Mouse (Mus musculus): ENCODE data around the gene Wnt9a. TPM values are rescaled to one million over a fixed set of nuclear protein-coding genes. Genes with fewer than 3 reads are reported as not detected.

Gene Wnt9a
- total RNA-seq (2021), result 1 to 10 TPM; 5.6 to 6.6 TPM

DNA sequence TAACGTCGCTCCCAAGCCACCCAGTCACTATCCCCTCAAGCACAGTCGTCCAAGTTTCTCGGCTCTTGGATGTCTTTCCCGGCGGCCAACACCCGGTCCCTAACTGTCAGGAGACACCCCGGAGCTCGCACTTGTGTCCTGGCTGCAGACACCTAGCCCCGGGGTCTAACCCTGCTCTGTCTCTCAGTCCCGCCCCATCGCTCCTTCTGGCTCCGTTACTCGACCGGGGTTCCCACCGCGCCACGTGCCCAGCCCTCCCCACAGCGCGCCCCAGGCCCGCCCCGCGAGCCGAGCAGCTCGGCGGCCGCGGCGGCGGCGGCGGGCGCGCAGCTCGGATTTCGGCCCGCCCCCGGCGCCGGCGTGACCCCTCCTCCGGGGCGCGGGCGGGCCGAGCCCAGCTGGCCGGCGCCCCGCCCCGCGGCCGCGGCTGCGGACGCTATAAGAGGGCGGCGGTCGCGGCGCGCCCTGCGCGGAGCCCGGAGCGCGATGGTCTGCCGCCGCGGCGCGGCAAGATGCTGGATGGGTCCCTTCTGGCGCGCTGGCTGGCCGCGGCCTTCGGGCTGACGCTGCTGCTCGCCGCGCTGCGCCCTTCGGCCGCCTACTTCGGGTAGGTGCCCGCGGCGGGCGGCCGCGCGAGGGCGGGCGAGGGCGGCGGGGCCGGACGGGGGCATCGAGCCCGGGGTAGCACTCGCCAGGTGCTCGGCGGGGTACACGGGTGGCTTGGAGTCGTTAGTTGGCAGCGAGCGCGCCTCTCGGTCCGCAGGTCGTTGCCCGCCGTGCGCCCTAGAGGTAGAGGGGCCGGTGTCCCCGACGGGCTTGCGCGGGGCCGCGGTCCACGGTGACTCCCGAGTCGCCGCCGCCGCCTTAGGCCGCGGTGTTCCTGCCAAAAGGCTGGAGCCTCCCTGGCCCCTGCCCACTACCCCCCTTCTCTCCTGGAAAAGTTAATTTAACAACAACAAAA, at the start of gene Wnt9a:
TSS of gene Wnt9a (plus strand) at position 468 of the 961 bp plus-strand sequence.
- intact Hi-C loops (cut with DNase I), result loop anchor here (1.0 to 5.0 kb wide), 2 partner anchors 61 to 177 kb away; no protein-coding TSS in a partner anchor
- peak; percentile 51 for DNase-seq (ENCODE audit: low spot score)

DNA sequence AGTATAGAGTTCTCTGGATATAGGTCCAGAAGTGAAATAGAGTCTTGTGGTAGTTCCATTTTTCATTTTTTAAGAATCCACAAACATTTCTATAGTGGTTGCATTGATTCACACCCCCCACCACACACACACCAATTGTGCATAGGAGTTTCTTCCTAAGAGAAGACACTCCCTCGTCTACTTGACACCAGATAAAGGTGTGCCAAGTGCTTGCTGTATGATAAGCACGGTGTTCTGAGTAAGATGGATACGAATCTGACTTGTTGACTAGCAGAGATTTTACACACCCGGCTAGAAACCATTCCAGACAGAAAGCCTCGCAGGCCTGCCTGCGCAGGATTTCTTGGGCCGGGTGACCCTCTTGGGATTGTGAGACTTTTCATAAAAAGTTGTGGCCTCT, 47.1 kb upstream of the Wnt9a start:
- intact Hi-C loops (cut with DNase I), result no loop called here
- DNase-seq (ENCODE audit: low spot score), result no peak

DNA sequence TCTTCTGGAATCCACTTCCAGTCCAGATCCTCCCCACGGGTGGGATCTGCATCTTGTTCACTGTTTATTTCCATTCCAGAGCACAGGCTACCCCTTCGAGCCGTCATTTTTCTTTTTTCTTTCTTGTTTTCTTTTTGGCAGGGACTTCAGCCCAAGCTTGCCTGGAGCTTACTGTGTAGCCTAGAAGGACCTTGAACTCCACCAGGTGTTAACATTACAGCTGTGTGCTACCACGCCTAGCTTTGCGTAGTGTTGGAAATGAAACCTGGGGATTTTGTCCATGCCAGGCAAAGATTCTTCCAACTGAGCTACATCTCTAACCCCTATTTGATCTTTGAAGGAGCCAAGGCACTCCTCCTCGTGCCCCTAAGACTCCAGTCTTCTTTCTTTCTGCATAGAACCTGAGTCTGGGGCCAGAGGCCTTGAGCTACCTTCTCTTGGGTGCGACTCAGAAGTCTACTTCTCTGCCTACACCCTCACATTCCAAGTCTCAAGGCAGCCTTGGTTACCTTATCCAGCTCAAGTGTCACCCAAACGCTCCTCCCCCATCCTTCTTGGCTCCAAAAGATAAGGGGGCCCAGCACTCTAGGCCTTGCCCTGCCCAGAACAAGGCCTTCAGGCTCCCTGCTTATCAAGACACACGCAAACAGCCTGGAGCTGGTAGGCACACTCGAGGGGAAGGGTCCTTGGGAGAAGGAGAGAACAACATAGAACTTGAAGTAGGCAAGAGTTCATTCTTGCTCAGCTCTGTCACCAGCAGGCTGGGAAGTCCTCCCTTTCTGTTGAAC, 45.8 kb upstream of the Wnt9a start:
- no peak for DNase-seq (ENCODE audit: low spot score)
- intact Hi-C loops (cut with DNase I), result no loop called here

DNA sequence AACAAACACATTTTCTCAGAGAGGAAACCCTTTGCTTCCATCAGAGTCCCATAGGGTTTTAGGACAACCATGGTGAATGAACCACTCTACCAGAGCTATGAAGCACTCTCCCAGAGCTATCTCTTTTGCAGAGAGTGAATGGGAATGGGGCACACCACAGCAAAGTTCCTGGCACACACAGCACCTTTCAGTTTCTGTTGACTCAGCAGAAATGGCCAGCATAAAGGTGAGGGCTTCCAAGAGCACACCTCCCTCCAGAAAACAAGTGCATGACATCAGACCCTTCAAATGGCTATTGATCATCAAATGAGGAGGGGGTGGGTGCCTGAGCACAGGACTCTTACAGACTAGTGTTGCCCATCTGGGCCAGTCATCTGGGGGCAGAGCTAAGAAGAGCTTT, 44.4 kb upstream of the Wnt9a start:
- DNase-seq (ENCODE audit: low spot score), result no peak
- intact Hi-C loops (cut with DNase I), result no loop called here

DNA sequence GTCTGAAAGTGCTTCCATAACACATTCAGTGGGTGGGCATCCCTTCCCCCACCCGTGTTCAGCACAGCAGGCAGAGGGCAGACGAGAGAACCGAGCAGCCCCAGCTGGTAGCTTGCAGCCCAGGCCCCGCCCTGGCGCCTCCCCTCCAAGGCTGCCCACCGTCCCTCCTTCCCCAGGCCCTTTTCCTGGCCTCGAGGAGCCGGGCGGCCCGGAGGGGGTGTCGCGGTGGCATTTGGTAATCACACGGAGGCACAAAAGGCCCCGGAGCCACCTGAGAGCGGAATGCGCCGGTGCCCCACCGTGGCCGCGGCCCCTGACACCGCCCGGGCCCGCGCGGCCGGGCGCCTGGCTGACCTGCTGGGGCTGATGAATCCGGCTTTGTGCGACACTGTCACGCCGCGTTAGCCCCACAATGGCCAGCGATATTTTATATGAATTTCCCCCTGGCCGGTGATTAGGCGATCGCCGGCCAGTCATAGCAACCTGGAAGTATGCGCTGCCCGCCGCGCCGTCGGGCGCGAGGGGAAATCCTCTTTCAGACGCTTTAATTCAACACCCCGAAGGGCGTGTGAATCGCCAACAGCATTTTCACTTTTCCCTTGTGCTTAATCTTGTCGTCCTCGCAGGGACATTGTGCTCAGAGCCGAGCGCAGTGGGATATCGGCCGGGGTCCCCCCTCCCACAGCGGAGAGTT, 42.7 kb upstream of the Wnt9a start:
- intact Hi-C loops (cut with DNase I), result no loop called here
- DNase-seq (ENCODE audit: low spot score), result no peak

DNA sequence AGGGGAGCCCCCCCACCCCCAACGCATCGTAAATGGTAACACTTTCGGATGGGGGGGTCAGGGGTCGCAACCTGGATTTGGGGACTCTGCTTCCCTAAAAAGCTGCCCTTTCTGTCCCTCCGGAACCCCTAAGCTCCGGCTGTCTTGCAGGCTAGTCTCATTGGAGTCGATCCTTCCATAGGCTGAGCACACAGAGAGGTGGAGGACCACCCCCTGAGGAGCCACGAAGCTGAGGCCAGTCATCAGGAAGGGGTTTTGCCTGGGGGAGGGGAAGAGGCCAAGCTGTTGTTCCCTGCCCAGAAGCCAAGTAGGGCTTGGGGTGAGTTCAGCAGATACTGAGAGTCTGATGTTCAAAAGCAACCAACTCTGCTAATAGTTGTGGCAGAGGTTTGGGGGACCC, 42.1 kb upstream of the Wnt9a start:
- DNase-seq (ENCODE audit: low spot score), result no peak
- intact Hi-C loops (cut with DNase I), result no loop called here

DNA sequence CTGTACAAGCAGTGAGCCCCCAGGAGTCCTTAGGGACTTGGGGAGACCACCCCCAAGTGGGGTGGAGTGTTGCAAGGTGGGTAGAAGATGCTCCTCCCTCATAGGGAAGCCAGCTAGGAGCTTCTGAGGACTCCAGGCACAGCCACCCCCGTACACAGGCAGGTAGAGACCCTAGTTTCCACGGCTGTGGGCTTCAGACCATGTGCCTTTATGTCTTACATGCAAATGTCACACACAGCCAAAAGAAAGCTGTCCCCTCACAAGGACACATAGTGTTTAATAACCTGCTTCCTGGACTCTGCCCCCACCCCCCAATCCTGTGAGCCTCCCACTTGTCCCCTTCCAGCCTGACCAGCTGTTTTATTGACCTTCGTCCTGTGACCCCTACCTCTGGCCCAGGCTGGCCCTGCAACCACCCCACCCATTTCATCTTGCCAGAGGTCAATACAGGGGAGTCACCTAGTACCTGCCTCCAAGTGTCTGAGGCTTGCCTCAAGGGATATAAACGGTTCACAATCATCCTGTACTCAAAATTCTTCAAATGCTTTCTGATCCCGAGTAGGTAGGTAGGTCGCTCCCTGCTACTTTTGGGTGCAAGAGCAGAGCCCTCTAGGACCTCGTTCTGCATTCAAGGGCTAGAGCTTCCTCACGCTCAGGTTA, 41.4 kb upstream of the Wnt9a start:
- no peak for DNase-seq (ENCODE audit: low spot score)
- intact Hi-C loops (cut with DNase I), result no loop called here

DNA sequence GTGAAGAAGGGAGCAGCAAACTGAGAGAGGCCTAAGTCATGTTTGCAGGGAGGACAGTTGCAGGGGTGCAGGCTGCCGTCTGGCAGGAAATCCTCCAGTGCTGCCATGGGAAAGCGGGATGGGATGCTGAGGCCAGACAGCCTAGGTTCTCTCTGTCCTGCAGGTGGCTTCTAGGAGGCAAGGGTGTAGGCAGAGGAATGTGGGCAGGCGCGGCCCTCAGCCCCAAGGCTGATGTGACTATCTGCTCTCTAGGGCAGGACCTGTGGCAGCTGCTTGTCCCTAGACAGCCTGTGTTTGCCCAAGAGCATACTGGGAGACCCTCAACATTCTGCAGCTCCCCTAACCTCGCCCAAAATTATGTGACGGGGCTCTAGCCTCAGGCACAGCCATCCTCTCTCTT, 40.0 kb upstream of the Wnt9a start:
- intact Hi-C loops (cut with DNase I), result no loop called here
- no peak for DNase-seq (ENCODE audit: low spot score)

DNA sequence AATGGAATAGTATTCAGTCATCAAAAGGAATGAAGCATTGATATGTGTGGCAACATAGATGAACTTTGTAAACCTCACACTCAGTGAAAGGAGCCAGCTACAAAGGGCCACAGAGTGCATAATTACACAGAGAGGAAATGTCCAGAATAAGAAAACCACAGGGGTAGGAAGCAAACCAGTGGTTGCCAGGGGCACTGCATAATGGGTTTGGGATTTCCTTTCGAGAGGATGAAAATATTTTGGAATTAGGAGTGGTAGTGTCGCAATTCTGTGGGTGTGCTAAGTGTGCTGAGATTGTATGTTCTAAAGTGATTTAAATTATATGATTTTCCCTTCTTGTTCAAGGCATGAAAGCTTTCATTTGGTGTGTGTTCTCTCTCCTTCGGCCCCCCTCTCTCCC, 32.5 kb upstream of the Wnt9a start:
- no peak for DNase-seq (ENCODE audit: low spot score)
- intact Hi-C loops (cut with DNase I), result no loop called here

DNA sequence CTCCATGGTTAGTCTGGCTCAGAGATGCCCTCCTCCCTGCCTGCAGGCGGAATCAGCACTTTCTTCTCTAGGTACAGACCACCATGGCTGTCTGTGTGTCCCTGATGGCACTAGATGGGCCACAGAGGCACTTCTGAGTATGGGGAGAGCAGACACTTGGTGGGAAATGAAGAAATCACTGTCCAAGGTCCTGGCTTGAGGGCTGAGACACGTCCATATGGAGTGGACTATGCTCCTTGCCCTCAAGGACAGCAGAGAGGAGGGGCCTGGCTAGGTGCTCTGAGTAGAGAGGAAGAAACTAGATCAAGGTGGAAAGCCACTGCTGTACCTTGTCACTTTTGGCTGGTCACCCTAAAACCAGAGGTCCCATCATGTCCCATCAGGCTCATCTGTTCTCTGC, 29.9 kb upstream of the Wnt9a start:
- DNase-seq (ENCODE audit: low spot score), result no peak
- intact Hi-C loops (cut with DNase I), result no loop called here

DNA sequence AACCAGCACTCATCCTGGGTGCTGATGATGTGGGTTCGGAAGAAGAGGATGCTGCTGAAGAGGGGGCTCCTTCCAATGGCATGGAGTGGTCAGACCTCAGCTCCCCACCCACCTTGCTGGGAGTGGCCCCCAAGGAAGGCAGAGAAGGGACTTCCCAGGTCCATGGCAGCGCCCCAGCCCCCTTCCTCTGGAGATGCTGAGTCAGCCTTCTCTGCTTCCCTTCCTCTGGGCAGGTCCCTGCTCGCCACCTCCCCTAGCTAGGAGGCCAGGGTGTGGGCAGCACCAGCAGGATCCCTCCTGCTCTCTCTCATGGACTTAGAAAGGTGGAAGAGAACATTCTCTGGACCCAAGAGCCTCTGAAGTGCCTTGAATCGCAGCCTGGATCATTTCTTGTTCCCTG, 28.7 kb upstream of the Wnt9a start:
- intact Hi-C loops (cut with DNase I), result no loop called here
- DNase-seq (ENCODE audit: low spot score), result no peak

DNA sequence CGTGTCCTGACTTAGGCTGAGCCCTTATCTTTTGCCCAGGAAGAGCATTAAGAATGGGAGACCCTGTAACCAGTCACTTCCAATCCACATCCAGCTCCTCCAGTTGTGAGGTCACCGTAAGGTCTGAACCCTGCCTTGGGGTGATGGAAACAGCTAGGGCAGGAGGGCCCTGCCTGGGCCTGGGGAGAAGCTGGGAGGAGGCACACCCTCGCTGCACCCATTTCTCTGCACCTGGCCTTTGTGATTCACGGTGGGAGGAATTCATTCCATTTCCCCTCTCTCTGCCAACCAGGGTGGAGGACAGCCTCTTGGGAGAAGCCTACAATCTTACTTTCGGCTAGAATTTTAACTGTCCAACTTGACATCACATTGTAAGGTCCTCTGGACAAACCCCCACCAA, 24.6 kb upstream of the Wnt9a start:
- DNase-seq (ENCODE audit: low spot score), result no peak
- intact Hi-C loops (cut with DNase I), result no loop called here

DNA sequence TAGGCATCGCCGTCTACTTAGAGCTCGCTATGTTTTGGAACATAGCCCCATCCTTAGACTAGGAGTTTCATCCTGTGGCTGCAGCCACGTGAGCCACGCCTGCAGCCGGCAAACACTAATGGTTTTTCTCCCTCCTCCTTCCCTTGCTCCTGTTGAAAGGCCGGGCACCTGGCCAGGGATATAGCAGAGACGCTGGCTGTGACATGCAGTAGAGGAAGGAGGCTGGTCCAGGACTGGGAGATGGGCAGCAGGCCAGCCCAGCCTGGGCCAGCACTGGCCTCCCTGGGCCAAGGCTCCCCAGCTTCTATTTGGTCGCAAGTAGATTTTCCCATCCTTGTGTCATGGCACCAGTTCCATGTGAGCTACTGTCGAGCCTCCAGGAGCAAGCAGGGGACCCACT, 23.8 kb upstream of the Wnt9a start:
- intact Hi-C loops (cut with DNase I), result no loop called here

DNA sequence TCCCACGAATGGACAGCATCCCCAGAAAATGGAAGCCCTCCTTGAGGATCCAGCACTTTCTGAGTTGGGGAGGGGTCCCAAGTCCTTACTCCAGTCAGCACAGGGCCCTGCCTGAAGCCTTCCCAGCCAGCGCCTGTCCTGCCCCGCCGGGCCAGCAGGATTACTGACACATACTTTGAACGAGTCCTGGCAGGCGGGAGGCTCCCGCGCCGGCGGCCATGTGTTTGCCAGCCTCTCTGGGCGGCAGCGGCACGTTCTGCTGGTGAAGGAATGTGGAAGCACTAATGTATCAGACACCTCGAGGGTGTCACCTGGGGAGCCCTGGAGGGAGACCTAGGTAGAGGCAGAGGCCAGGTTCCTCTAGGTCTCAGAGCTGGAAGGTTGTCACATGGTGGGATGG, 22.6 kb upstream of the Wnt9a start:
- intact Hi-C loops (cut with DNase I), result no loop called here
- no peak for DNase-seq (ENCODE audit: low spot score)

More for the DNA sequence above, 23.8 kb upstream of the Wnt9a start:
- peak; percentile 26 for DNase-seq (ENCODE audit: low spot score)

DNA sequence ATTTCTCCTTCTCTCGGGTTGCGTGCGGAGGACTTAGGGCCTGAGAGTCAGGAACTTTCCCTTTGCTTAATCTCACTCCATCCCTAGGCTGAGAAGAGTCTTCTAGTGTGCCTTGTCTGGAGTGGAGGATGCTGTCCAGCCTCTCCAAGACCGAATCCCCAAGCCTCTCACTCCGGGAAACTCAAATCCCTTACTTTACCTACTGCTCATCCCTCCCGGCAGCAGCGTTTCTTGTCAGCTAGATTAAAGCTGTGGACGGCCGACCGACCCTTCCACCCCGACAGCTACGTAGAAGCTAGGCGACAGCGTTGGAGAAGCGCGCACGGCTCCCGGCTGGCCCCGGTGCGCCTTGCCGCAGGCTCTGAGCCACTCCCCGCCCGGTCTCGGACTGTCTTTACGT, 17.0 kb upstream of the Wnt9a start:
- DNase-seq (ENCODE audit: low spot score), result no peak
- intact Hi-C loops (cut with DNase I), result loop anchor here (10.0 kb wide), 1 partner anchor 355 kb away; the partner anchor contains the start of gene Rnf187

DNA sequence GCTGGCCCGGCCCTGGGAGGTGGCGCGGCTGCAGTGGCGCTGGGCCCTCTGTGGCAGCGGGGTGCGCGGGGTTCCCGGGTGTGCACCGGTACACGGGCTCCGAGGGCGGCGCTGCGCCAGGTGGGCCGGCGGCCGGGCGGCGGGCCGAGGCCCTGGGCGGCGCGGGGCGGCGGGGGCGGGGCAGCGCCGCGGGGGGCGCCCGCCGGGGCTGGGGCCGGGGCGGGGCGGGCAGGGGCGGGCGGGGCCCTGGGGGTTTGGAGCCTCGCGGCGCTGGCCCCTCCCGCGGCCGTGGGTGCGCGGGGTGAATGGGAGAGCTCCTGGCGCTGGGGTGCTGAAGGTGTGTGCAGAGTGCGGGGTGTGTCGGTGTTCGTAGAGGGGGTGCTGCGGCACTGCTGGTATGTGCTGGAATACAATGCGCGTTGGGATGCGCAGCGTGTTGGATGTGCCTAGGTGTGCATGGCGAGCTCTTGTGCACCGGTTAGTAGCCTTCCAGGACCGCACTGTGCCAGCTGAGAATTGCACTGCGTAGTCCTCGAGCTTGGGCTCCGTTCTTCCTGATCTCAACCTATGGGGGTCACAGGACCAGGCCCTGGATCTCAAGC, 15.9 kb upstream of the Wnt9a start, which contains the start of gene Wnt3a:
TSS of gene Wnt3a (minus strand) at position 51 of the 602 bp plus-strand sequence.
- no peak for DNase-seq (ENCODE audit: low spot score)
- intact Hi-C loops (cut with DNase I), result loop anchor here (10.0 kb wide), 1 partner anchor 356 kb away; the partner anchor contains the start of gene Rnf187

DNA sequence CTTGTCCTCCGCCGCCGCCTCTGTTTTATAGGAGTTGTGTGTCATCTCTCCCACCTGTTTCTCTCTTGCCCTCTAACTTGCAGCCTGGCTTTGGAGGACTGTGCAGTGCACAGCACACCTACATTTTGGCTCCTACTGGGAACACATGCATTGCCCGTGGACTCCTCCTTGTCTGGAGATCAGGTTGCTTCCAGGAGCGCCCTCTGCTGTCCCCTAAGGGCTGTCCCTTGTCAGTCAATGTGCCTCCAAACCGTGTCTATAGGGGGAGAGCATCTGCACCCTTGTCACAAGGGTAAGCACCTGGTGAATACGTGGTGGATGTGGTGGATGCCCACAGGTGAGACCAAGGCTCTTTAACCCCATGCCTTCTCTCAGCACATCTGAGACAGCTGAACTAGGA, 13.1 kb upstream of the Wnt9a start:
- DNase-seq (ENCODE audit: low spot score), result no peak
- intact Hi-C loops (cut with DNase I), result loop anchor here (2.0 to 10.0 kb wide), 3 partner anchors 57 to 359 kb away; partner anchors contain the start of gene Rnf187

DNA sequence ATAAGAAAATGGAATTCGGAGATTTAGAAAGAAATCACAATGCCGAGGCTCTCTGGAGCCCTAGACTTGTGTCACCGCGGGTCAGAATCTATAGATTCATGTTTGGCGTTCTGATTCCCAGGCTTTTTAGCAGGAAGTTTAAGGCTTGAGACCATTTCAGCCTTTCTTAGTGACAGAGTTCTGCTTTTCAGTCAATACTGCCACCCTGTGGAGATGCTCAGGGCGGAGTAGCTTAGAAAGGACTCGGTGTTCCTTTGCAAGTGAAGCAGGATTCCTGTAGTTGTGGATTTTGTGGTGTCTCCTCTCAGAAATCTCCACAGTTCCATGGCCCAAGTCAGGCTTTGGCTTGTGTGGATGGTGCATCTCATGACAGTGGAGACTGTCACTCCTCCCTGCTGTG, 8.8 kb upstream of the Wnt9a start:
- no peak for DNase-seq (ENCODE audit: low spot score)

DNA sequence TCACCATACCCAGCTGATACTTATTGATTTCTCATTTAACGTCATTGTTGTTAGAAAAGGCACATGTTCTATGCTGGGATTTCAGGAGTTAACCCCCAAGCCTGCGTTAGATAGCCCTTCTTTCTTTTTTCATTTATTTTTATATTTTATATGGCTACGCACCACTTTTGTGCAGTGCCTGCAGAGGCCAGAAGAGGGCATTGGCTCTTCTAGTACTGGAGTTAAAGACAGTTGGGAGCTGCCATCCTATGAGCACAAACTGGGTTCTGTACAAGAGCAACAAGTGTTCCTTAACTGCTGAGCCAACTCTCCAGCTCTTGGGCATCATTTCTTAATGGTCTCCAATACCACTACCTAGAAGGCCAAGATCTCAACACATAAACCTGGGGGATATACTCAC, 6.5 kb upstream of the Wnt9a start:
- intact Hi-C loops (cut with DNase I), result no loop called here

More for the DNA sequence above, 8.8 kb upstream of the Wnt9a start:
- intact Hi-C loops (cut with DNase I), result loop anchor here (10.0 kb wide), 1 partner anchor 363 kb away; the partner anchor contains the start of gene Rnf187

More for the DNA sequence above, 6.5 kb upstream of the Wnt9a start:
- no peak for DNase-seq (ENCODE audit: low spot score)
